Mouse (Mus musculus): ENCODE measurements around the gene Pth2. TPM values are rescaled to one million over a fixed set of nuclear protein-coding genes. Genes with fewer than 3 reads are reported as not detected.
"Not testable (repeated sequence)": the region's sequence is repeated elsewhere in the genome, so short reads cannot be mapped to it uniquely, and the experiment has no call there.

The Pth2 gene
- total and polyA plus RNA-seq, 3 experiments = not detected

DNA sequence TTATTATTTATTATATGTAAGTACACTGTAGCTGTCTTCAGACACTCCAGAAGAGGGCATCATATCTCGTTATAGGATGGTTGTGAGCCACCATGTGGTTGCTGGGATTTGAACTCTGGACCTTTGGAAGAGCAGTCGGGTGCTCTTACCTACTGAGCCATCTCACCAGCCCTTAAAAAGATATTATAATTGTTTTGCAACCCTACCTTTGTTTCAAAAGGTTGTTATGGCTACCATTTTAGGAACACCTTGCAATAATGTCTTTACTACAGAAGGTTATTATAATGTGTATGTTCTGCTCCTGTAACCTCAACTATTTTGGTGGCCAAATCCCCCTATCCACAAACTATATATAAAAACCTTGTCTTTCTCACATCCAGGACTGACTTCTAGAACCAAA lies 27.7 kb upstream of the Pth2 start:
- peaks cover 5 to 38% of the 10 kb centered on the region in 2 experiments for H3K4me1 ChIP-seq (ENCODE audit: control insufficient read depth in 1 of 2, insufficient read depth in 2 of 2)
- H3K9ac ChIP-seq (ENCODE audit: insufficient read depth, low read depth); H3K27ac ChIP-seq (ENCODE audit: insufficient read depth, low read depth); DNase-seq (ENCODE audit: extremely low read depth); H3K27me3 ChIP-seq (replicated peaks); in situ Hi-C loops (cut with MboI; ENCODE audit: low pct_ligation_motif_present, low pct_unique_long_range_greater_than_20kb, low sequenced_read_pairs); H3K9me3 ChIP-seq (replicated peaks; ENCODE audit: low read length); dilution Hi-C loops (cut with MboI; ENCODE audit: extremely low pct_ligation_motif_present, extremely low pct_unique_long_range_greater_than_20kb, low sequenced_read_pairs); H3K79me2 ChIP-seq (replicated peaks; ENCODE audit: control insufficient read depth, extremely low read depth, insufficient read depth, poor library complexity, severe bottlenecking): not testable (repeated sequence)
- TF ChIP-seq TBP (conservative IDR thresholded peaks at IDR 0.05; ENCODE audit: low read depth, low read length) = peak; percentile 60; the same call in 1 of the 2 replicates
- TF ChIP-seq CTCF (conservative IDR thresholded peaks at IDR 0.05 in 1 of 2, IDR thresholded peaks at IDR 0.05 in 1 of 2; ENCODE audit: low read depth in 2 of 2, low read length in 2 of 2) = 0 out of 4 replicates have a peak, but pooled peaks of 1 of the 2 experiments have one; percentile 10
- 0 out of 2 replicates have a peak overlapping the region, but pooled peaks have one; percentile 78 for H3K4me2 ChIP-seq (ENCODE audit: insufficient read depth, low read depth, poor library complexity, severe bottlenecking)
- H3K36me3 ChIP-seq (replicated peaks in 1 of 2; ENCODE audit: control insufficient read depth in 1 of 2, insufficient read depth in 1 of 2, low read length in 1 of 2) = peaks cover 0 to 35% of the 10 kb centered on the region in 2 experiments
- H3K4me3 ChIP-seq (replicated peaks in 1 of 3; ENCODE audit: low read depth in 2 of 3, low read length in 2 of 3, poor library complexity in 1 of 3) = peak overlapping the region in 1 of 3 experiments; percentile 74

DNA sequence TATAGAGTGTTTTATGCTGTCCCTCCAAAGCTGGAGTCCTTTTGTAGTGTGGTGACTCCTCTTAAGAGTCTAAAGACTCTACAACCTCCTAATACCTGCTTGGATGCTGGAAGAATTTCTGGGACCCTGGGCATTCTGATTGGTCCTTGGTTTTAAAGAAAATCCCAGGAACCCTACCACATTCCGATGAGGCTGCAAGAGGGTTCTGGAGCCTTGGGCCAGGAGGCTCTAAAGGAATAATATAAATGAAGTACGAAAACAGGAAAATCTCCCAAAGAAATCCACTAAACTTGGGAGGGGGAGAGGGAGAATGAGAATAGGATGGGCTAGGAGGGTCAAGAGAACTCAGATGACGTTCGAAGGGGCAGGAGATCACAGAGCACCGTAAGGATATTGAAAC lies 27.2 kb upstream of the Pth2 start:
- in situ Hi-C loops (cut with MboI; ENCODE audit: low pct_ligation_motif_present, low pct_unique_long_range_greater_than_20kb, low sequenced_read_pairs) = no loop called here
- TF ChIP-seq SIN3A (IDR thresholded peaks at IDR 0.05; ENCODE audit: low read length) = no peak
- no peak for TF ChIP-seq ELF1 (IDR thresholded peaks at IDR 0.05; ENCODE audit: low read depth, low read length)
- no peak for TF ChIP-seq TBP (conservative IDR thresholded peaks at IDR 0.05; ENCODE audit: low read depth, low read length)
- TF ChIP-seq MAFK (IDR thresholded peaks at IDR 0.05; ENCODE audit: insufficient replicate concordance, low read length) = no peak
- no peak for TF ChIP-seq BHLHE40 (IDR thresholded peaks at IDR 0.05; ENCODE audit: low read depth, low read length)
- no peak for TF ChIP-seq ZC3H11A (IDR thresholded peaks at IDR 0.05; ENCODE audit: low read depth, low read length)
- TF ChIP-seq PAX5 (IDR thresholded peaks at IDR 0.05; ENCODE audit: low read length) = no peak
- no peak for TF ChIP-seq CTCF (conservative IDR thresholded peaks at IDR 0.05 in 1 of 2, IDR thresholded peaks at IDR 0.05 in 1 of 2; ENCODE audit: low read depth in 2 of 2, low read length in 2 of 2)
- no peak for TF ChIP-seq MYC (IDR thresholded peaks at IDR 0.05; ENCODE audit: low read depth, low read length)
- TF ChIP-seq SMC3 (IDR thresholded peaks at IDR 0.05; ENCODE audit: low read depth, low read length) = no peak
- no peak for TF ChIP-seq MAX (IDR thresholded peaks at IDR 0.05; ENCODE audit: low read length)
- TF ChIP-seq RAD21 (IDR thresholded peaks at IDR 0.05; ENCODE audit: low read depth, low read length) = no peak
- TF ChIP-seq MAZ (IDR thresholded peaks at IDR 0.05; ENCODE audit: low read depth, low read length) = no peak
- TF ChIP-seq MXI1 (IDR thresholded peaks at IDR 0.05; ENCODE audit: low read depth, low read length) = no peak
- TF ChIP-seq USF2 (conservative IDR thresholded peaks at IDR 0.05; ENCODE audit: low read depth, low read length) = no peak
- no peak for TF ChIP-seq NRF1 (IDR thresholded peaks at IDR 0.05; ENCODE audit: low read depth, low read length)
- no peak for TF ChIP-seq USF1 (IDR thresholded peaks at IDR 0.05; ENCODE audit: low read depth, low read length)
- DNase-seq (ENCODE audit: extremely low read depth) = no peak
- Histone ChIP-seq H3K9me3 (replicated peaks; ENCODE audit: low read length) (no peaks in the 10 kb centered on the region), H3K4me2 (ENCODE audit: insufficient read depth, low read depth, poor library complexity, severe bottlenecking) (peak overlapping the region; percentile 78), H3K27ac (ENCODE audit: insufficient read depth, low read depth) (peak overlapping the region; percentile 83; the same call in 1 of the 2 replicates), H3K9ac (ENCODE audit: insufficient read depth, low read depth) (peak overlapping the region; percentile 96), H3K4me3 (replicated peaks in 1 of 3; ENCODE audit: low read depth in 2 of 3, low read length in 2 of 3, poor library complexity in 1 of 3) (peak overlapping the region; percentile 62 to 90 (median 74)), H3K4me1 (ENCODE audit: control insufficient read depth in 1 of 2, insufficient read depth in 2 of 2) (peaks cover 5 to 36% of the 10 kb centered on the region in 2 experiments), H3K27me3 (replicated peaks) (no peaks in the 10 kb centered on the region), H3K79me2 (replicated peaks; ENCODE audit: control insufficient read depth, extremely low read depth, insufficient read depth, poor library complexity, severe bottlenecking) (no peaks in the 10 kb centered on the region), H3K36me3 (replicated peaks in 1 of 2; ENCODE audit: control insufficient read depth in 1 of 2, insufficient read depth in 1 of 2, low read length in 1 of 2) (peaks cover 0 to 35% of the 10 kb centered on the region in 2 experiments)
- dilution Hi-C loops (cut with MboI; ENCODE audit: extremely low pct_ligation_motif_present, extremely low pct_unique_long_range_greater_than_20kb, low sequenced_read_pairs) = no loop called here
